Mouse (Mus musculus) layer of hippocampus, adult 9-10 months (tissue): Measurements from ENCODE around the gene Cacna1a.

ENCODE experiments used
- DNase-seq: peaks from one replicate; pipeline ENCODE4 v3.0.0; 2022; ENCODE audit warnings: low spot score

Gene Cacna1a

GRCm38 (mm10) chr8:84689091-84689915 is 301.1 kb downstream of the Cacna1a start:
- DNase-seq, result peak; percentile 93
